Mouse (Mus musculus) brain, embryonic 14.5 days (tissue): ENCODE measurements at regions not wholly inside any gene's neighbourhood (a gene's known extent, or its start where the extent isn't known, plus 50 kb on each side); places are given as distances from the start of the nearest gene placed in this dataset.

Experiments
- DNase-seq: peaks from one replicate; pipeline ENCODE4 v3.0.0-alpha.2; 2011; ENCODE audit warnings: low read depth
- CTCF ChIP-seq: fragments of 200-500 bp; IDR thresholded peaks from 2 replicates; pipeline ENCODE4 v1.5.1; 2012; ENCODE audit warnings: inconsistent platforms, mild to moderate bottlenecking, moderate library complexity, borderline replicate concordance; ENCODE audit not compliant: insufficient read depth, insufficient read length; ENCODE audit errors: extremely low read depth
- POLR2A ChIP-seq: fragments of 200-500 bp; IDR thresholded peaks from 2 replicates; pipeline ENCODE4 v1.6.1; 2012; ENCODE audit warnings: mild to moderate bottlenecking, inconsistent platforms, borderline replicate concordance; ENCODE audit not compliant: poor library complexity, insufficient read depth, insufficient read length, severe bottlenecking; ENCODE audit errors: extremely low read depth

DNA sequence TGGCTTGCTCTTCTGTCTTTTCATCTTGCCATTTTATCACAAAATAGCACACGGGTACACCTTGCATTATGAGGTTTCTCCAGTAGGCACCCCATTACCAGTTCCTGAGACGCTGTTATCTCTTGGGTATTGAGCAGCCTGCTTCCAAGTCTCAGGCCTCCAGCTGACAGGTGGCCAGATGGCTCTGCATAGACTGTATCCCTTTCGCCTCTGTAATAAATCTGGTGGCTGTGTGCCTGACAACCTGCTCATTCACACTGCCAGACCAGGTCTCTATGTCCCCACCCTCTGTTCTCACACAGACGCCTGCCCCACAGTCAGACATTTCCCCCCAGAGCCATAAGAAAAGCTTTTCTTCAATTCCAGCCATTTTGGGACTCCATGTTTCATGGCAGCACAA lies 66.3 kb upstream of the Nckap5 start:
- DNase-seq: peak; percentile 57

DNA sequence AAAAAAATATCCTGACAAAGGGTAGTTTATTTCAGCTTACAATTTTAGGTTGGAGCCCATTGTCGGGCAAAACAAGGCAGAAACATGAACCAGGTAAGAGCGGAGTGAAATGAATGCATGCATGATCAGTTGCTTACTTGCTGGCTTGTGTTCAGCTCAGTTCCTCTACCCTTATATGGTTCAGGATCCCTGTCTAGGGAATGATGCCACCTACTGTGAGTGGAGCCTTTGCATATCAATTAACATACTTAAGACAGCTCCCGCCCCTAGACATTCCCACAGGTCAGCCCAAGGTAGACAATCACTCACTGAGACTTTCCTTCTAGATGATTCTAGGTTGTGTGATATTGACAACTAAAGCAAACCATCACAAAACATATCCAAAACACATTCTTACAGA lies 50.2 kb upstream of the Nckap5 start:
- TF ChIP-seq CTCF (no peak), POLR2A (no peak)
- DNase-seq: no peak

More for the DNA sequence above, 66.3 kb upstream of the Nckap5 start:
- no peak for TF ChIP-seq CTCF
- no peak for TF ChIP-seq POLR2A
